Mouse (Mus musculus) lung, postnatal 0 days (tissue): ENCODE data around the gene Hcar1.

Experiments
- CTCF ChIP-seq: IDR thresholded peaks from 2 replicates; pipeline ENCODE4 v1.5.1; 2016; ENCODE audit warnings: antibody characterized with exemption, mild to moderate bottlenecking
- EP300 ChIP-seq: IDR thresholded peaks from 2 replicates; pipeline ENCODE4 v1.6.1; 2016; ENCODE audit warnings: antibody characterized with exemption, mild to moderate bottlenecking, control low read depth

- TF ChIP-seq CTCF = no peak
- no peak for TF ChIP-seq EP300
Observed at GRCm38 (mm10) chr5:123834836-123835235, 45.0 kb downstream of the Hcar1 start.
